Mouse (Mus musculus) Patski (cell line): ENCODE data around the gene Sox11. TPM values are rescaled to one million over a fixed set of nuclear protein-coding genes. Genes with fewer than 3 reads are reported as not detected.

Experiments used
- ATAC-seq: fragments of 100-300 bp; one replicate; pipeline ENCODE4 v1.8.0; 2021
- CTCF ChIA-PET: fragments of 350-600 bp; sonication (Branson Sonifier 250); formaldehyde crosslinking; loops from one replicate; lab custom pipeline; 2022; ENCODE audit warnings: inconsistent platforms; lab: Charles Lee
- POLR2A ChIA-PET: fragments of 350-600 bp; sonication (Branson Sonifier 250); formaldehyde crosslinking; loops from one replicate; lab custom pipeline; 2022; ENCODE audit warnings: antibody characterized with exemption, inconsistent platforms; lab: Charles Lee
- DNase-seq: peaks from one replicate; pipeline ENCODE4 v3.0.0-alpha.2; 2011; ENCODE audit warnings: low read depth, low spot score
- H3K27me3 ChIP-seq: fragments of 371-371 bp; one replicate; pipeline ENCODE4 v1.5.1; 2021
- CTCF ChIP-seq: fragments of 100-300 bp; IDR thresholded peaks from one replicate; pipeline ENCODE4 v1.5.1; 2021
- in situ Hi-C: fragments of 300-500 bp; cut with MboI; formaldehyde crosslinking; loops from 3 replicates; pipeline ENCODE4 v1.11.1; 2018; ENCODE audit warnings: low pct_unique_long_range_greater_than_20kb, mixed read lengths
- polyA plus RNA-seq: library from polyadenylated mRNA; unstranded; gene quantifications from one replicate; pipeline ENCODE4 v1.2.3, GENCODE M21; 2021

The Sox11 gene
- polyA plus RNA-seq = 21.2 TPM

DNA sequence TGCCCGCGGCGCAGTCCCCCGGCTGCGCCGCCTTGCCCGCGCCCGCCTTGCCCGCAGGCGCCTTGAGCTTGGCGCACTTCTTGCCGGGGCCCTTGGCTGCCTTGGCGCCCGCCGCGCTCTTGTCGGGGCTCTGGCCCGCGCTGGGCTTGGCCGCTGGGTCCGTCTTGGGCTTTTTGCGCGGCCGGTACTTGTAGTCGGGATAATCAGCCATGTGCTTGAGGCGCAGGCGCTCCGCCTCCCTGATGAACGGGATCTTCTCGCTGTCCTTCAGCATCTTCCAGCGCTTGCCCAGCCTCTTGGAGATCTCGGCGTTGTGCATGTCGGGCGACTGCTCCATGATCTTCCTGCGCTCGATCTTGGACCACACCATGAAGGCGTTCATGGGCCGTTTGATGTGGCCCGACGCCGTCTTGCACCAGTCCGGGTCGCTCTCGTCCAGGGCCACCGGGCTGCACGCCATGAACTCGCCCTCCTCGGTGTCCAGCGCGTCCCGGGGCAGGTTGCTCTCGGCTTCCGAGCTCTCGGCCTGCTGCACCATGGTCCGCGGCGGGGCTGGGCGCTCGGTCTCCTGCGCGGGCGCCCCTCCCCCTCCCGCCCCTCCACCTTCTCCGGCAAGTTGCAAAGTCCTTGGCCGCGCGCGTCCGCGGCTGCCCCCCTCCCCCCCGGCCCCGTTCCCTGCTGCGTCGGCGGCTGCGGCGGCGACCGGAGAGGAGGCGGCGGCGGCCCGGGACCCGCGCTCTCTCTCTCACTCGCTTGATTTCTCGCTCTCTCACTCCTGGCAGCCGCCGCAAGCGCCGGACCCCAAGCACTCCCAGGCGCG lies at the start of gene Sox11:
TSS of gene Sox11 (minus strand) at position 704 of the 820 bp plus-strand sequence.
- ChIA-PET POLR2A (interaction anchor here (0.7 to 1.4 kb wide), 2 partner anchors 11 to 150 kb away, joined by 3 to 5 read pairs; no protein-coding TSS in a partner anchor), CTCF (no interaction called here)
- H3K27me3 ChIP-seq = no peaks in the 10 kb centered on the region
- no peak for TF ChIP-seq CTCF
- ATAC-seq (peak; percentile 40), DNase-seq (no peak)
- in situ Hi-C loops = loop anchor here (5.0 to 10.0 kb wide), 7 partner anchors 133 to 1085 kb away; no protein-coding TSS in a partner anchor

DNA sequence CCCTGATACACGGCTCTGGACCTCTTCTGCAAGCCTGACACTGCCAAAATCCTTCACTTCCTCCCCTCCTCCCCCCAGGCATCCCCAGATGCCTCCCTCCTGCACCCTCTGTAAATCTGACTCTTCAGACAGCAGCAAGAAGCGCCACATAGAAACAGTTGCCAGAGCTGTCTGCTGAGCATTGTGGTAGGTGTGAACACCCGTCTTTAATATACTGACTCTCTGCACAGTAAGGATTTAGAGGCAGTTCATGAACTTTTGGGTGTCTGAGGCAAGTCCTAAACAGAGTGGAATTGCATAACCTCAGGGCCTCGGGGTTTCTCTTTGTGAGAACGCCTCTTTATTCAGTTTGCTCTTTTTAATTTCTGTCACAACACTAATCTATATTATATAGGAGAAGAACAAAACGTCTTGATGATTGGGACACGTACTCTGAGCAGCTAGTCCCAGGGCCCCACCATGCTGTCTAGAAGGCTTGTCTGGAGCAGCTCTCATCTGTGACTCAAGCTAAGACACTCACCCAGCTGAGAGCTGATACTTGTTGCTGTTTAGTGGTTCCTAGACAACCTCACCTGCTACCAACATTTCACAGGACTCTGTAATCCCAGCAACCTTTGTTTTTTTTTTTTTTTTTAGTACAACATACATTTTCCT lies 49.4 kb upstream of the Sox11 start:
- TF ChIP-seq CTCF = no peak
- ChIA-PET CTCF (no interaction called here), POLR2A (no interaction called here)
- no peaks in the 10 kb centered on the region for H3K27me3 ChIP-seq
- in situ Hi-C loops = no loop called here
- ATAC-seq = no peak
- no peak for DNase-seq

DNA sequence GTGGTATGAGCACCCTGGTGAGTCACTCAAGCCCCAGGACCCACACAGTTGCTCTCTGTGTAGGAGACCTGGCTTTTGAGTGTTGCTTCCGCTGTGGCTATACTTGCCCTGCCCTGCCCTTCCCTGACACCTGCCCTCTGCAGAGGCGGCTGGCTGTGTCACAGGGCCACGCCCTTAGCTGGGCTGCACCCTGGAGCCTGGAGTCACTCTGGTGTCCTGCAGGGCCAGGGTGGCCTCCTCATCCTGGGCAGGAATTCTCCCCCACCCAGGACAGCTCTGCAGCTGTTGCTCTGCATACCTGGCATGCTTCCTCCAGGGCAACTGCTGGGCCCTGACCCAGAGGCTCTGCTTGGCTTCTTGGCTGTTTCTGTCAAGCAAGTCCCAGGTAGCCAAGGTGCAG lies 48.1 kb upstream of the Sox11 start:
- POLR2A ChIA-PET = no interaction called here
- CTCF ChIA-PET = no interaction called here
- DNase-seq (no peak), ATAC-seq (peak; percentile 63)
- H3K27me3 ChIP-seq = no peaks in the 10 kb centered on the region
- in situ Hi-C loops = no loop called here
- TF ChIP-seq CTCF = no peak

DNA sequence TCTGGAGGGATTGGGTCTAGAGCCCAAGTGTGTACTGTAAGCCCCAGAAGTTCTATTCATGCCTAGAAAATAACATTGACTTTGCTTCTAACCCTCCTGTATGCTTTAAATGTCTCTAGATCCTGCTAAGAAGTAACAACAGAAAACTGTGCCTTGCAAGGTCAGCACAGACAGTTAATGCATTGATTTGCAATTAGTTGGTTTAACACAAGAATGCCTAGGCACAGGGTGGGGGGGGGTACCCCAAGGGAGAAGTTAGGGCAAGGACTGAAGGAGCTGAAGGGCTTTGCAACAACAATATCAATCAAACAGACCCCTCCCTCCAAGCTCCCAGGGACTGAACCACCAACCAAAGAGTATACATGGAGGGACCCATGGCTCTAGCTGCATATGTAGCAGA lies 47.1 kb upstream of the Sox11 start:
- in situ Hi-C loops = no loop called here
- DNase-seq (no peak), ATAC-seq (no peak)
- TF ChIP-seq CTCF = no peak
- ChIA-PET CTCF (no interaction called here), POLR2A (no interaction called here)
- H3K27me3 ChIP-seq = no peaks in the 10 kb centered on the region

DNA sequence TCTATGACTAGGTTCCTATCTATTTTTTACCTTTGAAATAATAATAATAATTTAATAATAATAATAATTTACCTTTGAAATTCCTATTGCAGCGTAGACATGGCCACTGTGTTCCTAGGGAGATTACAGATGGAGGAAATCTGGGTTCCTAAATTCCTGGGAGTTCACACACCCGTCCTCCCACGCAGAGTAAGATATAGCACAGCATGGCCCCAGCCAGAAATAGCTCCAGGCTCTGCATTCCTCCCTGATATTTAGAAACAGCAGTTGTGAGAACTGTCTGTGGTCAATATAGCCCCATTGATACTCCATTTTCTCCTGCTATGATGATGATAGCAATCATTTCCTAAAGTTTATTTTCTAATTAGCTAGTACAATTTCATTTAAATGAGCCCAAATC lies 30.1 kb upstream of the Sox11 start:
- TF ChIP-seq CTCF = no peak
- no peaks in the 10 kb centered on the region for H3K27me3 ChIP-seq
- in situ Hi-C loops = no loop called here
- no peak for DNase-seq
- ATAC-seq = no peak
- ChIA-PET CTCF (no interaction called here), POLR2A (no interaction called here)

DNA sequence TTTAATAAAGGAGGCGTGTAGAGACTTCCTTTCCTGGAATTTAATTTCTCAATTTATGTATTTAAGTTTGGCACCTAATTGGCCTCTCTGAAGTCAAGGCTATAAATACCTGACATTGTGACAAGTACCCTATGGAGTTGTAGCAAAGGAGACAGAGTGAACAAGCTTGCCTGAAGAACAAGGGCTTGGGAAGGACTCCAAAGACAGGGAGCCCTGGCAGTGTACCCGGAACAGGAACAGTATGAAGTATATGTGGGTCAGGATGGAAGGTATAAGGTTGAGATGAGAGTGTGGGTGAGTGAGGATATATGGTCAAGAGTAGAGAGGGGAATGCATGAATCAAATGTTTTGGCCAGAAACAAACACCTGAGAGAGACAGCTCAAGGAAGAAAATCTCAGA lies 28.4 kb upstream of the Sox11 start:
- ATAC-seq (no peak), DNase-seq (no peak)
- H3K27me3 ChIP-seq = no peaks in the 10 kb centered on the region
- TF ChIP-seq CTCF = no peak
- ChIA-PET POLR2A (no interaction called here), CTCF (interaction anchor here (1.2 kb wide), 1 partner anchor 8 kb away, joined by 3 read pairs; no protein-coding TSS in a partner anchor)
- in situ Hi-C loops = no loop called here

DNA sequence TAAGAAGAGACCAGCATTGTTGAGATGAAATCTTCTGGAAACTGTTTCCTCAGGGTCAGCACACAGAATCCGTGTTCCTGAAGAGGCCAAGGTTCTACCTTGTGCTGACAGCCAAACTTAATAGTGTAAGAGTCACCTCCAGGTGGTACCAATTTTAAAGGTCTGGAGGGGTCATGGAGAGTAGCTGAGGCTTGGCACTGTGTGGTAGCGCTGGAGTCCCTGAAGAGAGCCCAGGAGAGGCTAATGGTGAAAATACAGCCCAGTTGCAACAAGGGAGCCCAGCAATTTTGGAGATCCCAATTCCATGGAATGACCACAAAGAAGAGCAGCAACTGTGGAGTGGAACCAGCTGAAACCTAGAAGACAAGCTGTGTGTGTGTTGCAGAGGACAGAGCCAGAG lies 25.1 kb upstream of the Sox11 start:
- ATAC-seq (no peak), DNase-seq (no peak)
- in situ Hi-C loops = no loop called here
- ChIA-PET POLR2A (no interaction called here), CTCF (interaction anchor here (1.0 to 1.3 kb wide), 3 partner anchors 8 to 13 kb away, joined by 3 read pairs; no protein-coding TSS in a partner anchor)
- no peak for TF ChIP-seq CTCF
- no peaks in the 10 kb centered on the region for H3K27me3 ChIP-seq

DNA sequence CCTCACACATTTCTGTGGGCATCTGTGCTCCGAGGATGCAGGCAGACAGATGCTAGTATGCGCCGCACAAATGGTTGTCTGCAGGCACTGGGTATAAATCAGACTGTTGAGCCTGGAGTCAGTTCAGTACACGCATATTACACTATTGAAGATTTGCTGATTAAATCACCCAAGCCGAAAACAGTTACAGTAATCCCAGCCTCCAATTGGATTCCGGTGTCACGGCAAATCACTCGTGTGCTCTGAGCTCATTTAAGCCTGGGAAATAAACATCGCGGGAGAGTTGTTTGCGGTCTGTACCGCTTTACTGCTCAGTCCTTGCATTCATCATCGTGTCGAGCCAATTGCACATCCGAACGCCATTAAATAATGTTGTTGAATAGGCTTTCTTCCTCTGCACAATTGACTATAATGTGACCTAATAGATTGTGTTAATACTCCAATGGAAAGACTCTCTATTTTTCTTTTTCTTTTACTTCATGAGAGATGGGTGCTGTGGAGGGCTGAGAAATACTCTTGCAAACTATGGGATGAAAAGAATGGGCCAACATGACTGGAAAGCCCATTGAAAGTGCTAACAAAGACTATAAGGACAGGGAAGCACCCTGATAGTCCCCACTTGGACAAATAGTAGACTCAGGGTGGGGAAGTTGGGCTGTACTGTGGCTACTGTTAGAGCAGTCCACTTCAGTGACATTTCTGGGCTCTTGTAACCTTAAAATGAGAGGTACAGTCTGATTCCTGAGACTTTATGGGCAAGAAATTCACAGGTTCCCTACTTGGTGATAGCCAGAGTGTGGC lies 21.7 kb upstream of the Sox11 start:
- no peaks in the 10 kb centered on the region for H3K27me3 ChIP-seq
- ATAC-seq (no peak), DNase-seq (no peak)
- POLR2A ChIA-PET = no interaction called here
- TF ChIP-seq CTCF = no peak
- in situ Hi-C loops = no loop called here
- CTCF ChIA-PET = no interaction called here

DNA sequence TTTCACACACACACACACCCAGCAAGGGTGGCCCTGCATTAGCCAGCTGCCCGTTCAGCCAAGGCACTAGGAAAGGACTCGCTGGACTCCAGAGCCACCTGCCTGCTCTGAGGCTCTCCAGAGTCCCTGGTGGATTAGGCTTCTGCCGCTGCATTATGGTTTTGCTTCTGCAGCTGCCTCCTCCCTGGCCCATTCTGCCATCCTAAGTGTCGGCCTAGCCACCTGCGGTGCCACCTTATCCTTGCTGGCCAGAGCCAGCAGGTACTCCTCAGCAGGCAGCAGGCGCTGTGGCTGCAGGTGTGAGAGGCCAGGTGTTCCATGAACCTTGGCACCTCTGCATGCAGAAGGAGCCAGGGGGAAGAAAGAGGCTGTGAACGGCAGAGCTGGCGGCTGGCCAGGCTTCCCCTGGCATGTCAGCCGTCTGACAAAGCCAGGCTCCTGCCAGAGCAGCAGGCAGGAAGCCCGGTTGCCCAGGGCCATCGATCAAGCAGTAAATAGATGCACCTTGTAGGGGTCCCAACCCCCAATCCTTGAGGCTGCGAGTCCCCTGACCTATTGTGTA lies 14.8 kb upstream of the Sox11 start:
- no peak for TF ChIP-seq CTCF
- ATAC-seq (no peak), DNase-seq (no peak)
- no peaks in the 10 kb centered on the region for H3K27me3 ChIP-seq
- in situ Hi-C loops = no loop called here
- ChIA-PET POLR2A (interaction anchor here (0.5 to 0.6 kb wide), 2 partner anchors 9 to 160 kb away, joined by 3 read pairs; no protein-coding TSS in a partner anchor), CTCF (interaction anchor here (0.7 kb wide), 1 partner anchor 146 kb away, joined by 3 read pairs; no protein-coding TSS in a partner anchor)

DNA sequence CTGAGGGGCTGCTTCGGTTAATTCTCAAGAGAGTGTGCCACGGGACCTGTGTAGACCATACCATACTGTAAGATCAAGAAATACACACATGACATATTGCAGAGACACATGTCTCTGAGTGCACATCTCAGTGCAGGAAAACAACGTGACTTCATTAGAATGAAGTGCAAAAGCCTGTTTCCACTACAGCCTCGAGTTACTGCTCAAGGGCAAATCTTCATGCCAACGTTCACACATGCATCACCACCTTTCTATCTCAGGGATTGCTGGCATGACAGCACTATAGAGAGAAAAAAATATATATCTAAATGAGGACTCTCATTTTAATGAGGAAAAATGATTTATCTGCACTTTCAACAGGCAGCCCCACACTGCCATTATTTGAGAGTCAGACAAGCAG lies 14.2 kb upstream of the Sox11 start:
- CTCF ChIA-PET = no interaction called here

More for the DNA sequence above, 14.2 kb upstream of the Sox11 start:
- TF ChIP-seq CTCF = no peak
- POLR2A ChIA-PET = interaction anchor here (0.6 kb wide), 1 partner anchor 160 kb away, joined by 3 read pairs; no protein-coding TSS in a partner anchor
- no peak for DNase-seq
- in situ Hi-C loops = no loop called here
- no peaks in the 10 kb centered on the region for H3K27me3 ChIP-seq
- ATAC-seq = no peak
